8 mouse cellular contexts compared by ENCODE assay signal in the genomic region with DNA sequence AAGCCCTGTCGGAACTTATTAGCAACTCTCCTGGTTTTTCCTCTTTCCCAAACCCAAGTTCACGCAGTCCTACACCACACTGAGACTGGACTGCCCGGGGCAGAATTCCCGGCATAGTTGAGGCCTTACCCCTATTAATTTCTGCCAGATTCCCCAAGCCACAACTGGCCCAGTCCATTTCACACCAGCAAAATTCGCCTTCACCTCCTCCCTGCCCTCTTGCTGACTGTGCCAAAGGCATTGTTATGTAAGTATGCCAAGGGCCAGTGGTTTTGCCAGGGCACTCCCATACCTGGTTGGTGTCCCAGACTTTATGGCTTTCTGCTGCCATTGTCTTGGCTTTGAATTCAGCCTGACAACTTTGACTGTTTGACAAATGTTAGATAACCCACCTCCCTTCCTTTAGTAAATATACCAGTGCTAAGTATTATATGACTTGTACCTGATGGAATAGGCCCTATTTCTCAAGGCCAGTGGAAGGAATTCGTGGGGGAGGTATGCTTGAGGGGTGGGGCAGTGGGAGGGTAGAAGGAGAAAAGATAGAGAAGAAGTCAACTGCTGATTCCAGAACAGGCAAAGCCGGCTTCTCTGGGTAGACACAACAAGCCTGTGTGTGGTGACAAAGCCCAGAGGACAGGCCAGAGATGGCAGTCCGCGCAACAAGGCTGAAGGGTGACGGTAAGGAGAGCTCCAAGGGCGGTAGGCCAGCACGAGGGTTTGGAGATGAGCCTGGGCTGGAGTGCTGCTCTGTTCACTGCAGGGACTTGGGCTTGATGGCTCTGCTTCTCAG.
DNase-seq lines count a peak whose midpoint lies in the region; ATAC-seq and TF ChIP-seq lines count a peak whose summit lies in the region.

No protein-coding gene starts in this region.

- no peak overlapping the region for H3K4me2 ChIP-seq in heart, postnatal 0 days (ENCODE audit: low read depth, low read length)

- no peak overlapping the region for H3K4me3 ChIP-seq in heart, postnatal 0 days (ENCODE audit: low read depth, low read length)
- H3K4me3 ChIP-seq in brown adipose tissue, adult 24 weeks (ENCODE audit: insufficient read depth, low read depth, low read length) = peak overlapping the region; percentile 2

- no peak for ATAC-seq in heart, postnatal 0 days (ENCODE audit: insufficient read depth, low read depth)

- TF ChIP-seq EP300 in heart, postnatal 0 days (IDR thresholded peaks at IDR 0.05; ENCODE audit: low read depth) = no peak

- intact Hi-C loops in heart, postnatal 25 days (cut with DNase I) = no loop called here

- peaks cover 47% of the 10 kb centered on the region for H3K4me1 ChIP-seq in heart, postnatal 0 days (ENCODE audit: control insufficient read depth, insufficient read depth)
- peaks cover 21% of the 10 kb centered on the region for H3K4me1 ChIP-seq in brown adipose tissue, adult 24 weeks (ENCODE audit: control insufficient read depth, insufficient read depth, insufficient read length, low read length)

- no peak for DNase-seq in heart, postnatal 0 days (ENCODE audit: low spot score)
- DNase-seq in heart, postnatal 25 days (ENCODE audit: low spot score) = no peak
- DNase-seq in kidney, adult 18-20 months = peak; percentile 81
- DNase-seq in lung, postnatal 10 days = peak; percentile 33
- DNase-seq in left cerebral cortex, adult 9 months (ENCODE audit: low spot score in 2 of 2) = no peak
- no peak for DNase-seq in layer of hippocampus, adult 11-12 months (ENCODE audit: low spot score)
- DNase-seq in layer of hippocampus, adult 9-10 months (ENCODE audit: low spot score) = no peak

- peak overlapping the region; percentile 34 for H3K27ac ChIP-seq in heart, postnatal 0 days (ENCODE audit: low read depth)
- H3K27ac ChIP-seq in brown adipose tissue, adult 24 weeks (replicated peaks; ENCODE audit: low read depth, low read length) = peak overlapping the region; percentile 79

- H3K9ac ChIP-seq in heart, postnatal 0 days (replicated peaks; ENCODE audit: low read depth, low read length) = no peak overlapping the region

- H3K36me3 ChIP-seq in heart, postnatal 0 days (replicated peaks; ENCODE audit: control insufficient read depth, insufficient read depth, low read length) = no peaks in the 10 kb centered on the region

- no peaks in the 10 kb centered on the region for H3K9me3 ChIP-seq in heart, postnatal 0 days (replicated peaks; ENCODE audit: control insufficient read depth, low read length)

- H3K27me3 ChIP-seq in heart, postnatal 0 days (ENCODE audit: control insufficient read depth, insufficient read depth, low read length) = no peaks in the 10 kb centered on the region

- no peak for TF ChIP-seq CTCF in heart, postnatal 0 days (IDR thresholded peaks at IDR 0.05; ENCODE audit: low read depth)

- WGBS in heart, postnatal 0 days = 53% methylated on average over 12 of the region's 12 CpGs

Comparison
In these comparisons a context has a peak if more than half of its experiments do, and no peak if none do; other contexts are left out.
1. DNase-seq: peak in kidney, adult 18-20 months (single experiment) and lung, postnatal 10 days (single experiment); none in heart, postnatal 0 days (single experiment), heart, postnatal 25 days (single experiment), left cerebral cortex, adult 9 months (0 of 2), layer of hippocampus, adult 11-12 months (single experiment) and layer of hippocampus, adult 9-10 months (single experiment).